Mouse (Mus musculus) embryonic fibroblast, embryonic 13.5 days (primary cell): ENCODE data around the gene Vps29.

ENCODE experiments used
- CTCF ChIP-seq: IDR thresholded peaks from 2 replicates; pipeline ENCODE4 v1.5.1; 2011; ENCODE audit warnings: mild to moderate bottlenecking, control low read depth, low read length, moderate library complexity, borderline replicate concordance; ENCODE audit not compliant: insufficient read depth
- POLR2A ChIP-seq: IDR thresholded peaks from 2 replicates; pipeline ENCODE4 v1.6.1; 2011; ENCODE audit warnings: low read depth, mild to moderate bottlenecking, control low read depth, low read length, moderate library complexity

DNA sequence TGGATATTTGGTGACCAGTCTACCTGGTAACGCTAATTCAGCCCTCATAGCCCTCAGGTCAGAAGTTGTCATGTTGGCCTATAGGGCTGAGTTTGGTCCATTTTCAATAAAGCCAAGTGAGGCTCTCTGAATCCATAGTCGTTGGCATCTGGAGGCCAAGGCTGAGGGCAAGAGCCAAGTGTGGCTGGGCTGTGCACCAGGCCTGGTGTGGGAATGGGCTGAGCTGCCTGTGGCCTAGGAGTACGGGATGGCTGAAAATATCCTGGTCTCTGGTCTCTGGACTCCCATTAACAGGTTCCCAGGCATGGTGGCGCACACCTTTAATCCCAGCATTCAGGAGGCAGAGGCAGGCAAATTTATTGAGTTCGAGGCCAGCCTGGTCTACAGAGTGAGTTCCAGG is 35.8 kb downstream of the Vps29 start:
- TF ChIP-seq CTCF, result no peak
- no peak for TF ChIP-seq POLR2A
